Mouse (Mus musculus): ENCODE data around the gene Atrn. TPM values are rescaled to one million over a fixed set of nuclear protein-coding genes. Genes with fewer than 3 reads are reported as not detected.

The Atrn gene
- polyA plus RNA-seq, 1 experiment = 0.09 TPM

DNA sequence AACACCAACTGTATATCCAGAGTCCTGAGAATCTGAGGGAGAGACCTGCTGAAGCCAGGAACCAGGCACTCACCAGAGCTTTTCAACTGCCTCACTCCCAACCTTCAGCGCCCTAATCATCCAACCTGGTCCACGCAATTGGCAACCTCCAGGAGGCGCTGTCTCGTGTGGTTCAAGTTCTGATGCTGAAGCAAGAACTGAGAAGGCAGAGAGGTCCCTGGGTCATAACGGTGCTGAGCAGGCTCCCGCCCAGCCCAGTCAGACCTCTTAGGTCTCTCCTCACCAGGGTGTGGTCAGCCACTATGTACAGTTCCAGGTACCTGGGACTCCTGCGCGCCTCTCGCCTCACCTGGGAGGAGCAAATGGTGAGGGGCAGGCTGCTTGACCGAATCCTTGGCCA, 149.3 kb downstream of the Atrn start:
- H3K4me3 ChIP-seq (replicated peaks) = no peak overlapping the region
- peaks cover 3% of the 10 kb centered on the region; the same call in 1 of the 2 replicates for H3K9me3 ChIP-seq (ENCODE audit: control insufficient read depth, low read length)
- TF ChIP-seq TAL1 (IDR thresholded peaks at IDR 0.05; ENCODE audit: low read length) (no peak), GATA1 (IDR thresholded peaks at IDR 0.05; ENCODE audit: low read length) (no peak)
- peaks cover 51% of the 10 kb centered on the region for H3K4me1 ChIP-seq (ENCODE audit: control insufficient read depth)
- H3K27me3 ChIP-seq (ENCODE audit: control insufficient read depth) = peaks cover 82% of the 10 kb centered on the region
- no peaks in the 10 kb centered on the region for H3K36me3 ChIP-seq (ENCODE audit: control insufficient read depth)

- H3K27me3 ChIP-seq (ENCODE audit: control insufficient read depth) = peaks cover 82% of the 10 kb centered on the region
- no peak for TF ChIP-seq TAL1 (IDR thresholded peaks at IDR 0.05; ENCODE audit: low read length)
- TF ChIP-seq GATA1 (IDR thresholded peaks at IDR 0.05; ENCODE audit: low read length) = no peak
- peaks cover 3% of the 10 kb centered on the region; the same call in 1 of the 2 replicates for H3K9me3 ChIP-seq (ENCODE audit: control insufficient read depth, low read length)
- no peak overlapping the region for H3K4me3 ChIP-seq (replicated peaks)
- H3K36me3 ChIP-seq (ENCODE audit: control insufficient read depth) = no peaks in the 10 kb centered on the region
- peaks cover 51% of the 10 kb centered on the region for H3K4me1 ChIP-seq (ENCODE audit: control insufficient read depth)
These were observed 149.9 kb downstream of the Atrn start for GRCm38 (mm10) chr2:131056191-131056590.

DNA sequence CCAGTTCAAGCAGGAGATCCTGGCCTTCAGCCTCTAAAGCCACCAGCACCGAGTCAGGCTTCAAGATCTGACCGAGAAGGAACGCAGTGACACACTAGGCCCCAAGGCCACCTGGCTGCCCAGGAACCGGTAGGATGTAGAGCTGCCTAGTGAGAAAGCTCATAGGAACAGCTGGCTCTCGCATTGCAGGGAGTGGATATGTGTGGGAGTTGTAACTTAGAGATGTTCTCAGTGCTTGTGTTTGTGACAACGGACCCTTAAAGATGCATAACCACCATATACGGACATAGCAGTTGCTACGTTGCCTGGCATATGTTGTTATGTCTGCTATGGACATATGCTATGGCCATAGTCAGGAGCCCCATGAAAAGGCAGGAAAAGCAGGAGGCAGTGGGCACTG, 152.4 kb downstream of the Atrn start:
- no peak for TF ChIP-seq GATA1 (IDR thresholded peaks at IDR 0.05; ENCODE audit: low read length)
- no peak for TF ChIP-seq TAL1 (IDR thresholded peaks at IDR 0.05; ENCODE audit: low read length)
- Histone ChIP-seq H3K36me3 (ENCODE audit: control insufficient read depth) (no peaks in the 10 kb centered on the region), H3K4me3 (replicated peaks) (no peak overlapping the region), H3K27me3 (ENCODE audit: control insufficient read depth) (peaks cover 82% of the 10 kb centered on the region), H3K9me3 (ENCODE audit: control insufficient read depth, low read length) (peaks cover 3% of the 10 kb centered on the region; the same call in 1 of the 2 replicates), H3K4me1 (ENCODE audit: control insufficient read depth) (peaks cover 31% of the 10 kb centered on the region)

GRCm38 (mm10) chr2:131059377-131059776, 153.1 kb downstream of the Atrn start:
- Histone ChIP-seq H3K9me3 (ENCODE audit: control insufficient read depth, low read length) (no peaks in the 10 kb centered on the region; the same call in 1 of the 2 replicates), H3K36me3 (ENCODE audit: control insufficient read depth) (no peaks in the 10 kb centered on the region), H3K27me3 (ENCODE audit: control insufficient read depth) (peaks cover 82% of the 10 kb centered on the region), H3K4me3 (replicated peaks) (no peak overlapping the region), H3K4me1 (ENCODE audit: control insufficient read depth) (peaks cover 24% of the 10 kb centered on the region)
- no peak for TF ChIP-seq GATA1 (IDR thresholded peaks at IDR 0.05; ENCODE audit: low read length)
- no peak for TF ChIP-seq TAL1 (IDR thresholded peaks at IDR 0.05; ENCODE audit: low read length)

GRCm38 (mm10) chr2:131059781-131060540, 153.7 kb downstream of the Atrn start:
- no peak for TF ChIP-seq GATA1 (IDR thresholded peaks at IDR 0.05; ENCODE audit: low read length)
- no peak for TF ChIP-seq TAL1 (IDR thresholded peaks at IDR 0.05; ENCODE audit: low read length)
- peaks cover 18% of the 10 kb centered on the region for H3K4me1 ChIP-seq (ENCODE audit: control insufficient read depth)
- H3K27me3 ChIP-seq (ENCODE audit: control insufficient read depth) = peaks cover 82% of the 10 kb centered on the region
- no peak overlapping the region for H3K4me3 ChIP-seq (replicated peaks)
- H3K36me3 ChIP-seq (ENCODE audit: control insufficient read depth) = no peaks in the 10 kb centered on the region
- no peaks in the 10 kb centered on the region; the same call in 1 of the 2 replicates for H3K9me3 ChIP-seq (ENCODE audit: control insufficient read depth, low read length)

GRCm38 (mm10) chr2:131060784-131061183, 154.5 kb downstream of the Atrn start:
- no peaks in the 10 kb centered on the region for H3K9me3 ChIP-seq (ENCODE audit: control insufficient read depth, low read length)
- H3K27me3 ChIP-seq (ENCODE audit: control insufficient read depth) = peaks cover 80% of the 10 kb centered on the region
- H3K36me3 ChIP-seq (ENCODE audit: control insufficient read depth) = no peaks in the 10 kb centered on the region
- no peak overlapping the region for H3K4me3 ChIP-seq (replicated peaks)
- peaks cover 10% of the 10 kb centered on the region for H3K4me1 ChIP-seq (ENCODE audit: control insufficient read depth)
- no peak for TF ChIP-seq TAL1 (IDR thresholded peaks at IDR 0.05; ENCODE audit: low read length)
- no peak for TF ChIP-seq GATA1 (IDR thresholded peaks at IDR 0.05; ENCODE audit: low read length)

- no peak for TF ChIP-seq GATA1 (IDR thresholded peaks at IDR 0.05; ENCODE audit: low read length)
- TF ChIP-seq TAL1 (IDR thresholded peaks at IDR 0.05; ENCODE audit: low read length) = no peak
- Histone ChIP-seq H3K4me1 (ENCODE audit: control insufficient read depth) (peaks cover 4% of the 10 kb centered on the region), H3K4me3 (replicated peaks) (no peak overlapping the region), H3K27me3 (ENCODE audit: control insufficient read depth) (peaks cover 80% of the 10 kb centered on the region), H3K36me3 (ENCODE audit: control insufficient read depth) (no peaks in the 10 kb centered on the region), H3K9me3 (ENCODE audit: control insufficient read depth, low read length) (no peaks in the 10 kb centered on the region)
These were observed 155.3 kb downstream of the Atrn start for GRCm38 (mm10) chr2:131061607-131062006.

- Histone ChIP-seq H3K36me3 (ENCODE audit: control insufficient read depth) (no peaks in the 10 kb centered on the region), H3K4me3 (replicated peaks) (no peak within 1 kb of the TSS), H3K27me3 (ENCODE audit: control insufficient read depth) (peaks cover 75% of the 10 kb centered on the region), H3K9me3 (ENCODE audit: control insufficient read depth, low read length) (no peaks in the 10 kb centered on the region), H3K4me1 (ENCODE audit: control insufficient read depth) (peaks cover 7% of the 10 kb centered on the region)
- TF ChIP-seq GATA1 (IDR thresholded peaks at IDR 0.05; ENCODE audit: low read length) = no peak
- no peak for TF ChIP-seq TAL1 (IDR thresholded peaks at IDR 0.05; ENCODE audit: low read length)
These were observed 157.1 kb downstream of the Atrn start, which contains the start of gene Adam33 for GRCm38 (mm10) chr2:131063404-131063864. TSS of gene Adam33 (minus strand) at chr2:131063814.

GRCm38 (mm10) chr2:131066342-131066741, 160.0 kb downstream of the Atrn start:
- Histone ChIP-seq H3K4me3 (replicated peaks) (no peak overlapping the region), H3K27me3 (ENCODE audit: control insufficient read depth) (peaks cover 77% of the 10 kb centered on the region), H3K9me3 (ENCODE audit: control insufficient read depth, low read length) (no peaks in the 10 kb centered on the region), H3K4me1 (ENCODE audit: control insufficient read depth) (peaks cover 7% of the 10 kb centered on the region), H3K36me3 (ENCODE audit: control insufficient read depth) (no peaks in the 10 kb centered on the region)
- TF ChIP-seq TAL1 (IDR thresholded peaks at IDR 0.05; ENCODE audit: low read length) = no peak
- TF ChIP-seq GATA1 (IDR thresholded peaks at IDR 0.05; ENCODE audit: low read length) = no peak
